Mouse (Mus musculus) layer of hippocampus, postnatal 36 days (tissue): ENCODE measurements around the gene Eomes. TPM values are rescaled to one million over a fixed set of nuclear protein-coding genes. Genes with fewer than 3 reads are reported as not detected.

Source experiments
- DNase-seq, 2 experiments: peaks; one replicate each; pipeline ENCODE4 v3.0.0; 2022
- total RNA-seq, 2 experiments: library from RNA; stranded (reverse); gene quantifications; 2 replicates each; pipeline ENCODE4 v1.2.3; 2021

Eomes gene
- 1 to 10 TPM in 1 of 2 experiments, under 1 TPM in 1; 0.77 to 1.2 TPM for total RNA-seq

GRCm38 (mm10) chr9:118477961-118478360 is at the start of gene Eomes:
Eomes (plus strand) TSS chr9:118478212.
- DNase-seq, result no peak

DNA sequence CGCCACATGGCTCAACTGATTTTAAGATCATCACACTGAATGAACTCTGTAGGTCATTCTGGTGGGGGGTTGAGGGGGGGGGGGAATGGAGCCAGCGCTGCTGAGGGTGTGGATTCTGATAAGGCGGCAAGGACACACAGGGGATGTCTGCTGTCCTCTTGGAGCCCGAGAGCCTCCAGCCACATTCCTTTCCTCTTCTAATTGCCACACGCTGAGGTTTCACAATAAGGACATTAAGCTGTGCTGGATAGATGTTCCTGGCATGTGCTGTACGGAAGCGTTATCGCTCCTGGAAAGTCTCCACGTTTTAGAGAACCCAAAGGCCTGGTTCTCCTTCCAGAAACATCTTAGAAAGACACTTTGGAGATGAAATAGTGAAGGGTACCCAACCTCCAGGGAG is 33.2 kb upstream of the Eomes start:
- no peak for DNase-seq

- no peak for DNase-seq
These were observed 28.7 kb upstream of the Eomes start for GRCm38 (mm10) chr9:118449336-118449735.

- DNase-seq, result no peak
These were observed 24.6 kb upstream of the Eomes start for GRCm38 (mm10) chr9:118453427-118453826.

DNA sequence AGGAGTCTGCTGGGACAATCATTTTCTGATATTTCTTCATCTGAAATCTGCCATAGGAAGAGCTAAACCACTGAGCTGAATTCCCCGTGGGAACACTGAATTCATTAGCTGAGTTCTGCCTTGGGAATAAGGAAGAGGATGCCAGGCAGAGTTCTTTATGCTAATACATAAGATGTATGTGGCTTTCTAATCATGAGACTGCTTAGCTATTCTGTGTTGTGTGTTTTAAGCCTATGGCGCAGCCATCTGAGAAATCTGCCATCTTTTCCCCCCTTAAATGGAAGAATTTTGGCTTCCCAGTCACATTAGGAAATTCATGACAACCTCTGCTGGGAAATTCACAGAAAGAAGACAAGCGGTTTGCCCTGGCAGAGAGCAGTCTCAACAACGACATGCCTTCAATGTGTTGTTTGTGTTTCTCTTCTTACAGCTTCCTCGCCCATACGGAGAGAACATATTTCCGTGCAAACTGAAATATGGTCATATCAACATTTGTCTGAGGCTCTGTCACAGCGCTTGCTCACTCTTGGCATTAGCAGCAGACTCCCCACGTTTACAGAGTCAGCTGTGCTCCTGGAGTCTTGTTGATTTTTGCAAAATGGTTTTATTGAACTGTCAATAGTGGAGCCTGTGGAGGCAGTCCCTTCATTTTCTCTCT is 22.7 kb upstream of the Eomes start:
- DNase-seq, result peak in 1 of 2 experiments; percentile 23

GRCm38 (mm10) chr9:118456405-118456804 is 21.6 kb upstream of the Eomes start:
- DNase-seq, result no peak

GRCm38 (mm10) chr9:118458039-118458438 is 20.0 kb upstream of the Eomes start:
- DNase-seq, result no peak

GRCm38 (mm10) chr9:118464031-118464430 is 14.0 kb upstream of the Eomes start:
- DNase-seq, result no peak

- no peak for DNase-seq
These were observed 9.7 kb upstream of the Eomes start for GRCm38 (mm10) chr9:118468301-118468700.

DNA sequence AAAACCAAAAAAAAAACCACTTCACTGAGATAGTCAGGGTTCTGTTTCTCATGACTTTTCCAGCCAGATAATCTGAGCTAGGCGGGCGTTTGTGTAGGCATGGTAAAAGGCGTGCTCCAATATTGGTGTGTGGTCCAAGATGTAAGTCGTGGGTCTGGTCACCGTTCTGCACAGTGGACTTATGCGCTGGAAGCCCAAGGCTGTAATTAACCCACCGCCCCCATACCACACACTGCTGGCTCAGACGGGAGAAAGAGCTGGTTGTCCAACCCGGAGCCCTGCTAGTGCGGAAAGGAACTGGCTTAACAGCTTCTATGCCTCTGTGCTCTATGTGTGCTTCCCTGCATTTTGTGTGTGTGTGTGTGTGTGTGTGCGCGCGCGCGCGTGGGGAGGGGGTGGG is 8.7 kb upstream of the Eomes start:
- no peak for DNase-seq

GRCm38 (mm10) chr9:118471296-118471695 is 6.7 kb upstream of the Eomes start:
- no peak for DNase-seq

DNA sequence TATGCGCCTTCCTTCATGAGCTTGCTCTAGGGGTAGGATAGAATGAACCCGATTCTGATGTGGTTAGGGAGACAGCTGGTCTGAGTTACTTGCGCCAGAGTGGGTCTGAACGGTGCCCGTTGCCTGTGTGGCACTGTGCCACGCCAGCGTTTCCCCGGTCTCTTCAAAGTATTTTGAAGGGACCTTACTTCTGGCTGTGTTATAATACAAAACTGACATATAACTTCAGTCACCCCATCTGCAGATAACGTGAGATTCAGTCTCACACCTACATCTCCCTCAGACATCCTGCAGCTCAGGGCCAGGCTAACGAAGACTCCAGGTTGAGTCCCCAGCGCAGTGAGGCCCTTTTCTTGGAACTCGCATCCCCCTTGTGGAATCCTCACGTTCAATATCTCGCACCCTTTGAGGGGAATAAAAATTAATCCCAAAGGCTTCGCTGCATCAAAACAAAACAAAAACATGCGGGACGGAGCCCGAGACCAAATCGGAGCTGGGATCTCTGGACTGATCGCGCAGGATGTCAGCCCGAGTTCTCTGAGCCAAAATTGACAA is 1.7 kb upstream of the Eomes start:
- DNase-seq, result no peak

DNA sequence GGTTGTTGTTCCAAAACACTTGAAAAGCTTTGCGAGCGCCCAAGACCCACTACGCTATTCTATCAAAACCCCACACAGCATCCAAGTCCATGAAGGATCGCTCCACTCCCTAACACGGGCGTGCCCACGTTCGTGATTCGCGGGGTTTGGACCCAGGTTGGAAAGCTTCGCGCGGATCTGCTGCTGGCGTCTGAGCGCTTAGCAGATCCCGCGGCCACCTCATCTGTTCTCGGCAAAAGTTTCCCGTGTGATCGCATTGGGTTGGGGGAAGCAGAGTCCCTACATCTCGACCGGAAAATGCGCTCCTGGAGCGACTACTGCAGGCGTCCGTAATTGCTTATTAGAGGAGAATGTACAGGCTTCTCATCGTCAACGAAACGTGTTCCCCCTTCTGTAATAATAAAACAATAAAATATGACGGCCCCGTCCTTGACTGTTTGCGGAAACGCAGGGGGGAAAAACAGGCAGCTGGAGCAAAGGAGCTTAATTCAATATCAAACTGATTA is 1.2 kb upstream of the Eomes start:
- no peak for DNase-seq

DNA sequence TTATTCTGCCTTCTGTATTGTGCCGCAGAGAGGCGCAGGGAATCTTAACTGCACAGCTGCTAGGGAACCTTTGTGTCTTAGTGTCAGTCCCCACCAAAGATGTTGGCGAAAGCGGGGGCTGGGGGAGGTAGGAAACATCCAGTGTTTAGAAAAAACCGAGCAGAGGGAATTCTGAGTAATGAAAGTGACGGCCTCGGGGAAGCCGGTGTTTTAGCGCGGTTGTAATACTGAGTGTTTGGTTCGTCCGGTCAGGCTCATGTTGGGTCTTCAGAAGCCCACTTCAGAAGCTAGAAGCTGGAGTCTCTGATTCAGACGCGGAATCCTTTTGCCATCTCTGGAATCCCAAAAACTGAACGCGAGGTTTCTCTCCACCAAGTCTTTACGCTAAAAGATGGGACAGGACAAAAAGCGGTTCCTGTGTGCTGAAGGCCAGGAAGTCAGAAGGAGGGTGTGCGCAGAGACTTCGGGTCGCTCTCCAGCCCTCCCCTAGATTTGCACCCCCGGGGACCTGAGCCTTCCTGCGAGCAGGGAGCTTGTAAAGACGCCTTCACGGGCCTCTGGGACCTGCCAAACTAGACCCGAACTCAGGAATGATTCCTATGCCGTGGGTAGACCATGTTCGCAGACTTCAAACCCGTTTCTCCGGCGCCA is 606 bp upstream of the Eomes start:
- DNase-seq, result no peak

GRCm38 (mm10) chr9:118478458-118478838 is 436 bp downstream of the Eomes start:
- no peak for DNase-seq

GRCm38 (mm10) chr9:118478839-118479507 is 961 bp downstream of the Eomes start:
- no peak for DNase-seq

- no peak for DNase-seq
These were observed 1.7 kb downstream of the Eomes start for GRCm38 (mm10) chr9:118479508-118480291.

- DNase-seq, result no peak
These were observed 2.3 kb downstream of the Eomes start for GRCm38 (mm10) chr9:118480292-118480690.

DNA sequence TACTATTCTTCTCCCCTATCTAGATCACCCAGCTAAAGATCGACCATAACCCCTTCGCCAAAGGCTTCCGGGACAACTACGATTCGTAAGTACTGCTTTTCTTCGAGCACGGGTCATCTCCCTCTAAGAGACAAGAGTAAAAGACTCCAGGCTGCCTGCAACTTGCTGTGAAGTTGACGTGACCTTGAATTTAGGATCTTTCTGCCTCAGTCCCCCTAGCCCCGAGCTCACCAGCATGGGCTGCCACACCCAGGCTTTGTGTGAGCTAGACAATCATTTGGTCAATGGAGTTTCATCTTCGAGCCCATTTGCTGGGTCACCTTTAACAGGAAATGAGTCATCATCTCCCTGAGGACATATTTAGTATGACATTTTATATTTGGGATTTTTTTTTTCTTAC is 4.2 kb downstream of the Eomes start:
- no peak for DNase-seq

- DNase-seq, result no peak
These were observed 8.5 kb downstream of the Eomes start for GRCm38 (mm10) chr9:118486361-118487095.

DNA sequence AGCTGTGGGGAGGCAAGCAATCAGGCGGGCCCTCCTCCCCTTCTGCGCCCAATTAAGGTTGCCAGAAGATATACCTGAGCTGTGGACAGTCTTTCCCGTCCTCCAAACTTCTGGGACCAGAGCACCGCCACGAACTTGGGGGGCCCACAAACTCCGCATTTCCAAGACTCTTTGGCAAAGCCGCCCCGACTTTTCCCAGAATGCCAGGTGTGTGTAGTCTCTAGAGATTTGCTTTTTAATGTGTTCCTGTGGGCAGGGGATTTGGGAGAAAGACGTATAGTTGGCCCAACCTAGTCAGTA is 9.0 kb downstream of the Eomes start:
- no peak for DNase-seq

- no peak for DNase-seq
These were observed 9.6 kb downstream of the Eomes start for GRCm38 (mm10) chr9:118487636-118488035.
